Mouse (Mus musculus): Measurements from ENCODE around the gene Cul7.
A peak's percentile ranks its signal among the peaks of the same experiment; 100 is the strongest.

Gene Cul7

DNA sequence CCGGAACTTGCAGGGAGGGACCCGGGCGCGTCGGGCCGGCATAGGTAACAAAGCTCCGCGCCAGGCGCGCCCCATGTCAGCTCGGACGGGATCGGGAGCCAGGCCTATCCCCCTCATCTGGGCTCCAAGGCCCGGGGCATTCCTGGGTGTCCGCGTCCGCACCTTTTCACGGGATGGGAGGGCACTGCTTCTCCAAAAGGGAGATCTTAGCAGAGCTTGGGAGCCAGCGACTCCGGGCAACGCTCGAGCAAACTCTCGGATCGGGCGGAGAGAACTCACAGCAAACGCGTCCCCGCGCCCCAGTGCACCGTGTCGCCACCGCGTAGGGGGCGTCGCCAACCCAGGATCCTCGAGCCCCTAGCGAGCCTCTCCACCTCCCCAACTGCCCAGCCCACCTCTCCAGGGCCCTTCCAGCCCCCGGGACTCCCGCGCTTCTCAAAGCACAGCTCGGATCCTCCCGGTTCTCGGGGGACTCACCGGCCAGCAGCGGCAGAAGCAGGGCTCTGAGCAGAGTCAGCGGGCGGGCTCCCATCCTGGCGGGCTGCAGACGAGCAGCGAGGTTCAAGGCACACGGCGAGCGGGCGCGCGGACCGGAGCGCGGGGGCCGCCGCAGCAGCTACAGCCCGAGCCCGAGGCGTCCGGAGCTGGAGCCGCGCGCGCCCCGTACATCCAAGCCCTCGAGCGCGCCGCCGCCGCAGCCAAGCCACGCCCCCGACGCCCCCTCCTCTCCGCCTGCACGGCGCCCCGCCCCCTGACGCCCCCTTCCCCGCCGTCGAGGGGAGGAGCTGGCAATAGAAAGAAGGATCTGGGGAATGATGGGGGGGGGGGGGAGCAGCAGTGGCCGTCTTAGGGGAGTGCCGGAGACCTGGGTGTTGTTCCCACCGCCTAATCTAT lies 21.1 kb upstream of the Cul7 start, which contains the start of gene Ptk7:
TSS of gene Ptk7 (minus strand) at position 714 of the 894 bp plus-strand sequence.
- peak; percentile 95 for DNase-seq

DNA sequence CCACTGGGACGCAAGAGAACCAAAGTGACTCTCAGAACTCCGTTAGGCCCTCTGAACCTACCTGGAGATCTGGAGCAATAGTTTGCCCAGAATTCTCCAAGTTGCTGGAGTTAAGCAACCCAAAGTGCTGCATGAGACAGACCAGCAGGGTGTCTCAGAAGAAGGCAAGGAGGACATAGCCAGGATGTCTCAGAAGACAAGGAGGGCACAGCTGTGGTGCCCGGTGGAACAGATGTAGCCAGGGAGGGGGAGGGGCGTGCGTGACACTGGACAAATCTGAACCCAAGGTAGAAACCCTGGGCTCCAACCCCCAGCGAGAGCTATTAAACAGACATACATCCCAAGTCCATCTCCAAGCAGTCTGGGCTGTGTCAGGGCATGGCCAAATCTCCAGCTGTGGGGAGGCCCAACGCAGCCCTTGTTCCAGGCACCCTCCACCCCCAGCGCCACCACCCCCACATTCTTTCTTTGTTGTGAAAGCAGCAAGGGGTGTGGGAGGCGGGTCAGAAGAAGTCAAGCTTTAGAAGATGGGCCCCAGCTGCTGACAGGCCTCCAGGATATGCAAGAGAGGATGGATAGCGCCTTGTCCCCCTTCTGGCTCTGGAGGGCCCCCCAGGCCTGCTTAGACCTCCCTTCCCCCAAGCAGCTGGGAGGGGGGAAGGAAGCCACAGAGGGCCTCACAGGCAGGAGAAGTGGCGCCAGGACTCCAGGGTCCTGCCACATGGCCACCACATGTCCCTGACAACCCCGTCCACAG lies 20.3 kb upstream of the Cul7 start:
- no peak for DNase-seq

GRCm38 (mm10) chr17:46636831-46637523 lies 13.2 kb upstream of the Cul7 start:
- DNase-seq, result peak; percentile 64

GRCm38 (mm10) chr17:46639929-46640328 lies 10.2 kb upstream of the Cul7 start:
- DNase-seq, result no peak

GRCm38 (mm10) chr17:46642060-46642459 lies 8.1 kb upstream of the Cul7 start:
- no peak for DNase-seq

GRCm38 (mm10) chr17:46644152-46644805 lies 5.9 kb upstream of the Cul7 start:
- no peak for DNase-seq

- DNase-seq, result no peak
Observed at GRCm38 (mm10) chr17:46644916-46645475, 5.1 kb upstream of the Cul7 start.

DNA sequence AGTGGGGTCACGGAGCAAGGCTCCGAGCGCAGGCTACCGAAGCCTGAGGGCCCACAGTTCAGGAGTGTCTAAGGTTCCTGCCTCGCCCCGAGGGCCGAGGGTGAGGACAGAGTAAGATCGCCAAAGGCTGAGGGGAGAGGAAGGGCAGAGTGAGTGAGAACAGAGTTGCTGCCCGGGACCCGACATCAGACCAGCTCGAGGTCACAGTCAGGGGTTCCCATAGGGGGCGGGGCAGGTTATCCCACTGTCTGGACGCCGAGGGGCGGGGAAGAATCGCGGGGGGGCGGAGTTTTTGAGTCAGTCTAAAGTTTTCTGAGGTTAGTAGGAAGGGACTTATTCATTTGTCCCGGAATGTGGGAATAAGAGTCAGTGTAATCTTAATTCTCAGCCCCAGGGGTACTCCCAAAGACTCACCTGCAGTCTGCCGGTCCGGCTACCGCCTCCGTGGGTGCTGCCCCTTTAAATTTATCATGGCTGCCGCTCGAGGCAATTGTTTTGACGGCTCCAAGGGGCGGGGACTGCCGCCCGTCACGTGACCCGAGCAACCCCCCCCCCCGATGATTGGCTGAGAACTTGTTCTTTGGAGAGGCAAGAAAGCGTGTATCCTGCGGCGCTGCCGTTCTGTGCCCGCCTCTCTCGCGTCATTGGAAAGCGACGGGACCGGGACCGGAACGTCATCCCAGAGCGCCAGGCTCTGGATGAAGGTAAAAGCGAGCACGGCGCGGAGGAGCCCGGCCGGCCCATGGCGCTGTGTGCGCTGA lies 4.4 kb upstream of the Cul7 start, which contains the start of the genes Klc4 and Mrpl2:
TSS of gene Klc4 (minus strand) at position 462 of the 761 bp plus-strand sequence.
TSS of gene Mrpl2 (plus strand) at position 669 of the 761 bp plus-strand sequence.
- DNase-seq, result peak; percentile 98

DNA sequence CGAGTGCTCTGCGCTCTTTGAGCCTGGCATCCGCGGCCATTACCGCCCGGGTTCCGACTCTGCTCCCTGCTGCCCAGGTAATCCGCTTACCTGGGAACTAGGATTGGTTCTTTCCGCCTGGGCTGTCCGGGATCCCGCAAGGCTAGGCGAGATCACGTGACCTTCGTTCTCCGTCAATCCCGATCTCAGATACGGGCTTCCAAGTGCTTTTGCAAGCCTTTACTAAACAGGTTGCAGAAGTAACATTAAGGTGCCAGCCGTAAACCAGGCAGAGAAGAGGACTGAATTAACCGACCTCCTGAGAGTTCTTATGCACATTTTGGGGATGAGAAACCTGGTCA lies 3.8 kb upstream of the Cul7 start:
- DNase-seq, result no peak

DNA sequence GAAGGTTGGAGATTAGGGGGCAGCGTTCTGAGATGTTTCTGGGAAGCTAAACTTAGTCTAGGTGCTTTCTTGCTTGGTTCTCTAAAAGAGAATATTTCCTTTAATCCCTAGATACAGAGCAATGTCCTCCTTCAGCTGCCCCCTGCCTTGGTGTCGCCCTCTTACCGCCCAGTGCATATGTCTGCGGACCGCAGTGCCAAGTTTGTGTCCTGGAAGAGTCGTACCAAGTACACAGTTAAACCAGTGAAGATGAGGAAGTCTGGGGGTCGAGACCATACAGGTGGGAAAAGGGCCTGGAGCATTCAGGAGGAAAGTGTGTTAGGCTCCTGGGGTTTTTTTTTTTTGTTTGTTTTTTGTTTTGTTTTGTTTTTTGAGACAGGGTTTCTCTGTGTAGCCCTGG lies 2.9 kb upstream of the Cul7 start:
- DNase-seq, result no peak

DNA sequence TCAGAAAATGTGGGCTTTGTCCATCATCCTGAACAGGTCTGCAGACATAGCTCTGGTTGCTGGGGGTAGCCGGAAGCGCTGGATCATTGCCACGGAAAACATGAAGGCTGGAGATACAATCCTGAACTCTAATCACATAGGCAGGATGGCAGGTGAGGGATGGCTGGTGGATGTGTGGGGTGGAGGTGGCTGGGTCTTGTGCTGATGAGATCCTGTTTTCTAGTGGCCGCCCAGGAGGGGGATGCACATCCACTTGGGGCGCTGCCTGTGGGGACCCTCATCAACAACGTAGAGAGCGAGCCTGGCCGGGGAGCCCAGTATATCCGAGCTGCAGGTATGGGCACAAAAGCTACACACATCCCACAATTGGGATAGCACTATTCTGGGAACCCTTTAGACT lies 1.7 kb upstream of the Cul7 start:
- no peak for DNase-seq

DNA sequence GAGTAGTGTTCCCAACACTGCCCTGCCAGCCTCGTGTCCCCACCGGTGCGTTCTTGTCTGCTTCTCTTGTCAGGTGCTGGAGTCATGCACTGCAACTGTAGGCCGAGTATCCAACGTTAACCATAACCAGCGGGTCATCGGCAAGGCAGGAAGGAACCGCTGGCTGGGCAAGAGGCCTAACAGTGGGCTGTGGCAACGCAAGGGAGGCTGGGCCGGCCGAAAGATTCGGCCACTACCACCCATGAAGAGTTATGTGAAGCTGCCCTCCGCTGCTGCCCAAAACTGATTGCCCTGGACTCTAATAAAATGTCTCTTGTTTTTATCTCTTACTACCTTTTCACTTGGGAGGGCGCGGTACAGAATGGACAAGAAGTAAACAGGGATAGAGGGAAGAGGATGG lies 326 bp upstream of the Cul7 start:
- DNase-seq, result no peak

DNA sequence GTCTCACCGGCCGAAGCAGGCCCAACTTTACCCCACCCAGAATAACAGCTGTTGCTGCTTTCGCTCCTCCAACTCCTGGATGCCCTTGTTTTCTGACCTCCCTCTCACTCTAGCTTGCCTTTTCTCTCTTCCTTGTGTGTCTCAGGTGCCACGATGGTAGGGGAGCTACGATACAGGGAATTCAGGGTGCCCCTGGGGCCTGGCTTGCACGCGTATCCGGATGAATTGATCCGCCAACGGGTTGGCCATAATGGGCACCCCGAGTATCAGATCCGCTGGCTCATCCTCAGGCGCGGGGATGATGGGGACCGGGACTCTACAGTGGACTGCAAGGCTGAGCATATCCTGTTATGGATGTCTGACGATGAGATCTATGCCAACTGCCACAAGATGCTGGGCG lies 1.2 kb downstream of the Cul7 start:
- no peak for DNase-seq

DNA sequence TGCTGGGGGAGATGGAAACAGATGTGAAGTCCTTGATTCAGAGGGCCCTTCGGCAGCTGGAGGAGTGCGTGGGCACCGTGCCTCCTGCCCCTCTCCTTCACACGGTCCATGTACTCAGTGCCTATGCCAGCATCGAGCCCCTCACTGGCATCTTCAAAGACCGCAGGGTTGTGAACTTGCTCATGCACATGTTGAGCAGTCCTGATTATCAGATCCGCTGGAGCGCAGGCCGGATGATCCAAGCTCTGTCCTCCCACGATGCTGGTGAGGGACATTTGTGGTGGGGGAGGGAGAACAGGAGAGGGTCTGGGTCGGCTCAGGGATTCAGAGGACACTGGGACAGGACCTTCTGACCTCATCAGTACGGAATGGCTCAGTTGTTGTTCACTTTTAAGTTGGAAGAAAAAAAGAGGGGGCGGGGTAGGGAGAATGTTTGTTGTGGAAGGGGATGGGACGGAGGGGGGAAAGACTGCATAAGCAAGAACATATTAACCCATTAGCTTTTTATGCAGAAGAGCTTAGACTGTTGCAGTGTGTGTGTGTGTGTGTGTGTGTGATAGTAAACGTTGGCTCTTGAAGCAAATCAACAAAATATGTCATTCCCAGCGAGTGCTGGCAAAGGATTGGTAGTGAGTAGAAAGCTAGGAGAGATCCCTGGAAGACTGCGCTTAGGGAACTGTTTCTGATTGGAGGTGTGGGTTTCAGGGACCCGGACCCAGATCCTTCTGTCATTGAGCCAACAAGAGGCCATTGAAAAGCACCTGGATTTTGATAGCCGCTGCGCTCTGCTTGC lies 1.8 kb downstream of the Cul7 start:
- DNase-seq, result no peak

- DNase-seq, result no peak
Observed at GRCm38 (mm10) chr17:46656054-46656453, 5.9 kb downstream of the Cul7 start.

GRCm38 (mm10) chr17:46661351-46661750 lies 11.2 kb downstream of the Cul7 start:
- DNase-seq, result no peak

- DNase-seq, result no peak
Observed at GRCm38 (mm10) chr17:46661981-46662380, 11.8 kb downstream of the Cul7 start.

DNA sequence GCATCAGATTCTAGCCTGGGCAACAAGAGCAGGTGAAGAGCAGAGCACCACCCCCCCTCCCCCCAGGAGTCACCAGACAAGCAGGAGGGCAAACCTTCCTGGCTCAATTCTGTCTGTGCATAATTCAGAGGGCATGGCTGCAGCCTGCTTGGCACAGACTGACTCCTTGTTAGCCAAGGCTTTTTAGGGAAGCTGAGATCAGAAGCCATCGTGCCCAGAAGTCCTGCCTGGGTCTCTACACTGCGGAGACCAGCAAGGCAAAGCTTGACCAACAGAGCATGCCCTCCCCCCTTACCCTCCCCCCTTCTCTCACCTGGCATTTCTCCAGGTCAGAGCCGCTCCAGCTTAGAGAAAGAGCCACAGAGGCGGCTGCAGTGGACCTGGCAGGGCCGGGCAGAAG lies 12.6 kb downstream of the Cul7 start:
- no peak for DNase-seq

DNA sequence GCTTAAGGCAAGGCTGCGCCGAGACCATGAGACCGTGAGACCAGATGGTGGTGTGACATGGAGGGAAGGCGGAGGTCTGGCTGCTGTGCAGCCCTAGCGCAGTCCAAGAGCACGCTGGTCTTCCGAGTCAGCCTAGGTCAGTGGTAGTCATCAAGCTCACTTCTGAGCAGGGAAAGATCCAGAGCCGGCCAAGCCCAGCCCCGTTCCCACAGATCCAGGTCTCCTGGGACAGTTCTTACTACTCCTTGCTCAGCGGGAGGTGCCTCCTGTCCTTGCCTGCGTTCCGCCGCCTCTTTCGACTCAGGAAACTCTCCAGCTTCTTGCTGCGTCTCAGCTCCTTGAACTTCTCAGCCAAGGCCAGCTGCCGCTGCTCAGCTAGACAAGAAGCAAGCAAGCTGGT lies 17.6 kb downstream of the Cul7 start:
- no peak for DNase-seq

GRCm38 (mm10) chr17:46669911-46670310 lies 19.8 kb downstream of the Cul7 start:
- DNase-seq, result no peak

All from right cerebral cortex, postnatal 4 days (tissue).